Mouse (Mus musculus): ENCODE measurements around the gene Sppl3.

Sppl3 gene

GRCm38 (mm10) chr5:115037099-115037498 is 26.2 kb downstream of the Sppl3 start:
- DNase-seq (ENCODE audit: low read depth, low spot score) = no peak

- no peak for DNase-seq (ENCODE audit: low read depth, low spot score)
These were observed 29.8 kb downstream of the Sppl3 start for GRCm38 (mm10) chr5:115040756-115041155.

- DNase-seq (ENCODE audit: low read depth, low spot score) = no peak
These were observed 32.7 kb downstream of the Sppl3 start for GRCm38 (mm10) chr5:115043626-115044025.

- peak; percentile 27 for DNase-seq (ENCODE audit: low read depth, low spot score)
These were observed 34.3 kb downstream of the Sppl3 start for GRCm38 (mm10) chr5:115045146-115045677.

DNA sequence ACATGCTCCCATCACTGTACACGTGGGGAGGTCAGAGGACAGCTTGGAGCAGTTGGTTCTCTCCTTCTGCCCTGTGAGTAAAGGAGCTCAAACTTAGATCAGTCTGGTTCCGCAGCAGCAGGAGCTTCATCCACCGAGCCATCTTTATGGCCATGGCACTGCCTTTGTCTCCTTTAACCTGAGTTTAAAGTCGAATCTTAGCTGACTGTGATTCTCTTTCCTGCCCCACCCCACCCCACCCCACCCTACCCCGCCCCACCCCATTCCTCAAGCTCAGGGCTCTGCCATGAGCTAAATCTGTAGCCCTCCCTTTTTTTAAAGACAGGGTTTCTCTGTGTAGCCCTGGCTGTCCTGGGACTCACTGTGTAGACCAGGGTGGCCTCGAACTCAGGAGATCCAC is 38.8 kb downstream of the Sppl3 start:
- DNase-seq (ENCODE audit: low read depth, low spot score) = peak; percentile 59

DNA sequence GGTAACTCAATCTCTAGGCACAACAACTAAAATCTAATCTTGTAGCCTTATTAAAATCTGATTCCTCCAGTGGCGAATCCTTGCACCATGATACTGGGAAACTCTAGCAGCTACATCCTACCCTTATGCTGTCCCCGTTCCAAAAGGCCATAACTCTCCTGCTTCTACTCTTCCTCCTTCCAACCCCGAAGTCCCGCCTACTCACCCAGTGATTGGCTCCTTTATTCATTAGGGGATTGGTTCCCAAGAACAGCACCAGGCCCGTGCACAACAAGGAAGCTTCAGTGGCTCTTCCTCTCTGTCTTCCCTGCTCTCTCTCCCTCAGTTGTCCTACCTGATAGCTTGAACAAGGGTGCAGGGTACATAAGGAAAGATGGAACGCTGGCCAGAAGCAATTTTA is 39.8 kb downstream of the Sppl3 start:
- DNase-seq (ENCODE audit: low read depth, low spot score) = peak; percentile 64

DNA sequence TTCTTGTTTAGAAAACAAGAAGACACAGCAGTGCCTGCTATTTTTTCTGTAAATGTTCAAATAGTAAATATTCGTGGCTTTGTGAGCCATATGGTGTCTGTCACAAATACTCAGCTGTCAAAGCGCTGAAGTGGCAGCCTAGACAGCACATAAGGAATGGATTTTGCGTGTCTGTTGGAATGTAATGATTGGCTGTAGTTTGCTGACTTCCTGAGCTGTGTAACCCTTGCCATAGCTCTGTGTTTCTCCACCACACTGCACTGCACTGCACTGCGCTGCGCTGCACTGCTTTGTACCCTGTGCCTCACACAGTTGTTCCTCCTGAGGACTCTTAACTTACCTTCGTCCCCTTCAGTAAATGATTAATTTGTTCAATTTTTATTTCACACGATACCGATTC is 41.6 kb downstream of the Sppl3 start:
- DNase-seq (ENCODE audit: low read depth, low spot score) = no peak

DNA sequence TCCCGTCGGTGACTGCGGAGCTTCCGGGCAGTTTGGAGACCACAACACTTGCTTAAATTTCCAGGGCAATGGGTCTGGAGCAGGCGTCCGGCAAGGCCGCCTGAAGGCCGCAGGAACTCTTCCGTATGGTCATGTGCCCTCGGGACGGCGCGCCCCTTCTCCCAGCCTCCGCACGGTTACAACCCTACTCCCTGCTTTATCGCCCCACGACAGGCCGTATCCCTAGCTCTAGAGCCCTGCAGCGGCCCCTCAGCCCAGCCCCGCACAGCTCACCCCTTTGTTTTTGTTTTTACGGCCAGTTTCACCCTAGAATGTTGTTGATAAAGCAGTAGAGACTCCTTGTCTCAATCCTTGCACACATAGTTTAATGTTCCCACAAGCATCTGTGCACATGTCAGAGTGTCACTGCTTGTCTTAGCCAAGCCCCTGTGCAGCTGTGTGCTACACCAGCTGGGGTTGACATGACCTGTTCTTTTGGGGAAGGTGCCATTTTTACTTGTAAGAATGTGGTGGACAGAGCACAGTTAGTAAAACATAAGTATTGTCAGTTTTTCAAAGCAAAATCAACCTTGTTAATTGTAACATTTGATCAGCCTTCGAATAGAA is 43.0 kb downstream of the Sppl3 start:
- no peak for DNase-seq (ENCODE audit: low read depth, low spot score)

- DNase-seq (ENCODE audit: low read depth, low spot score) = no peak
These were observed 44.5 kb downstream of the Sppl3 start for GRCm38 (mm10) chr5:115055418-115055817.

GRCm38 (mm10) chr5:115057153-115057552 is 46.2 kb downstream of the Sppl3 start:
- DNase-seq (ENCODE audit: low read depth, low spot score) = no peak

GRCm38 (mm10) chr5:115058584-115059297 is 47.8 kb downstream of the Sppl3 start:
- no peak for DNase-seq (ENCODE audit: low read depth, low spot score)

- DNase-seq (ENCODE audit: low read depth, low spot score) = no peak
These were observed 49.2 kb downstream of the Sppl3 start for GRCm38 (mm10) chr5:115060067-115060695.

DNA sequence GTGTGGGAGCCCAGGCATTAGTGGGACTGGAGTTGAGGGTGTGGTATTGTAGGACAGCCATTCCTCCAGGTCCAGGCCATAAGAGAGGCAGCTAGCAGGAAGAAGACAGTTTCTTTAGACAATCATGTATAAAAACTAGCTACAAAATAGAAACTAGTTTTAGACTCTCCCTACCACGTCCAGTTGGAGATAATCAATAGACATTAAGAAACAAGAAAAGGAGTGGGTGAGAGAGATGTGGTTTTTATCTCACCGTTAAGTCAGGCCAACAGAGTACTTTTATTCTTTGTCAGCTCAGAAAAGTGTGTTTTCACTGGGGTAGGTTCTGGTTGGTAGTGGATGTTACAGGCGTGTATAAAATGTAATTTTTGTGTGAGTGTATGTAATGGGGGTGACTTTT is 50.0 kb downstream of the Sppl3 start:
- no peak for DNase-seq (ENCODE audit: low read depth, low spot score)

DNA sequence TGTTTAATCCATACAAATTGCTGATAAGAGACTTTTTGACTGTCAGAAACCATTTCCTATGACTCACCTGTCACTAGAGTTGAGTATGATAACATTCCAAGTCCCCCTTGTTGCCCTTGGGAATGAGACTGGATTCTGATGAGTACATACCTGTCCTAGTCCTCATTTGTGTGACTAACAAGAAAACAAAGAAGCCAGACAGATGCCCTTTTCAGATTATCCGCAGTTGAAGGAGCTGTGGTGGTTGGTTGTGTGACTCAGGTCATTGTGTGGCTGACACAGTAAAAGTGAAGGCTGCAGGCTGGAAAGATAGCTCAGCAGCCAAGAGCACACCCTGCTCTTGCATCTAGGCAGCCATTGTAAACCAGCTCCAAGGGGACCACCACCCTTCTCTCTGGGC is 51.6 kb downstream of the Sppl3 start:
- no peak for DNase-seq (ENCODE audit: low read depth, low spot score)

GRCm38 (mm10) chr5:115063391-115063790 is 52.5 kb downstream of the Sppl3 start:
- DNase-seq (ENCODE audit: low read depth, low spot score) = no peak

GRCm38 (mm10) chr5:115066245-115066644 is 55.3 kb downstream of the Sppl3 start:
- no peak for DNase-seq (ENCODE audit: low read depth, low spot score)

DNA sequence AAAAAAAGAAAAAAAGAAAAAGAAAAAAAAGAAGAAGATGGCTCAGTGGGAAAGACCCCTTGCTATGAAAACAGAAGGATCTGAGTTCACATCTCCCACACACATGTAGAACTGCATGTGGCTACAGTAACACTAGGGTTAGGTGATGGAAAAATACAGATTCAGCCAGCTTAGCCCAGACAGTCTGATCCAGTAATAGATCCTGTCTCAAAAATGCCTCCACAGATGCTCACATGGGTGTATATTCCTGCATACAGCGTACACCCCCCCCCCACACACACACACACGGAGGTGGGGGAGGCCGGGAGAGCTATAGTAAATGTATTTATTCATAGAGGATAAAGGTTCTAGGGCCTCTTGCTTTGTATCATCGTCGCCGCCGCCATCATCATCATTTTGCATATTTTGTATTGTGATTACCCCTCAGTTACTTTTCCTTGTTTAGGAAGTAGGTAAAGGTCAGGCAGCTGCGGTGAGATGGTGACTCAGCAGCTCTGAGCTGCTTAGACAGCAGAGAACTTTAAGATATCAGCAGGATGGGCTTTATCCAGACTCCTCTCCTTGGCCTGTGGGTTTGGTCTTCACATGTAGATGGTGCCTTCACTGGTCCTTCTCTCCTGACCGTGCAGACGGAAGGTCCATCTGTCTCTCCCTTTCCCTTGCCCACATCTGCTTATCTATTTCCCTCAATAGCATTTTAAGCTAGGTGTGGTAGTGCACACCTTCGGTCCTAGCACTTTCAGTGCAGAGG is 57.9 kb downstream of the Sppl3 start:
- no peak for DNase-seq (ENCODE audit: low read depth, low spot score)

- DNase-seq (ENCODE audit: low read depth, low spot score) = no peak
These were observed 58.7 kb downstream of the Sppl3 start for GRCm38 (mm10) chr5:115069611-115070010.

- no peak for DNase-seq (ENCODE audit: low read depth, low spot score)
These were observed 59.5 kb downstream of the Sppl3 start for GRCm38 (mm10) chr5:115070457-115070856.

GRCm38 (mm10) chr5:115071096-115071901 is 60.4 kb downstream of the Sppl3 start:
- DNase-seq (ENCODE audit: low read depth, low spot score) = no peak

DNA sequence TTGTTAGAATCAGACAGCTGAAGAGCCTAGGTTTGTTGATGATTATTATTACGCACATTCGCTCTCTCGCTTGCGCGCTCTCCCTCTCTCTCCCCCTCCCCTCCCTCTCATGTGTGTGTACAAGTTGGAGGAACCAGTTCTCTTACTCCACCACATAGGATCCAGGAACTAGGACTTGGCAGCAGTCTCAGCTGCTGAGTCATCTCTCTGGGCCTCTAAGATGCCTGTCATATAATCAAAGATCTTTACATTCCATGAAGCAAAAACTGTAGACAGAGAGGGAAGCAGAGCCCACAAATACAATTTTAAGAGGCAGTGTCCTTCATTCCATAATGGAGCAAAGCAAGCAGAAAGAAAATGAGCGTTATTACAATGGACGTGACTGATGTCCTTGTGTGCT is 61.2 kb downstream of the Sppl3 start:
- DNase-seq (ENCODE audit: low read depth, low spot score) = no peak
